23 mouse cellular contexts compared by ENCODE assay signal in genomic region chr10:111527613-111528012, GRCm38 (mm10).
"Had no signal": no experiment of that assay in that cellular context is flagged by ENCODE, and none has a peak within 500 bp of the region (broad histone marks: within the 10 kb centered on the region; RNA-seq: fewer than 3 reads in every experiment).

No protein-coding gene starts in this region.

- H3K9ac ChIP-seq: heart, embryonic 13.5 days; heart, embryonic 15.5 days; hindbrain, embryonic 13.5 days; hindbrain, embryonic 15.5 days; liver, embryonic 13.5 days had no signal

- DNase-seq: gastrocnemius, adult 2 months; gastrocnemius, postnatal 14 days; gastrocnemius, postnatal 36 days; heart, adult 11 months; heart, adult 2 months; heart, postnatal 14 days; heart, postnatal 36 days; kidney, adult 18-20 months; kidney, adult 8-10 months; kidney, postnatal 10 days; kidney, postnatal 25 days; kidney, postnatal 4 days; liver; liver, embryonic 13.5 days had no signal

- H3K4me3 ChIP-seq: gastrocnemius, adult 2 months; heart, adult 2 months; heart, embryonic 13.5 days; heart, embryonic 15.5 days; hindbrain, embryonic 13.5 days; hindbrain, embryonic 15.5 days; layer of hippocampus, adult 2 months; left cerebral cortex, adult 2 months; liver, embryonic 13.5 days had no signal

- H3K9me3 ChIP-seq: heart, embryonic 13.5 days; heart, embryonic 15.5 days; hindbrain, embryonic 13.5 days; hindbrain, embryonic 15.5 days; liver, embryonic 13.5 days had no signal

- H3K4me2 ChIP-seq: heart, embryonic 11.5 days; heart, embryonic 13.5 days; heart, embryonic 15.5 days; hindbrain, embryonic 13.5 days; hindbrain, embryonic 15.5 days; liver, embryonic 11.5 days; liver, embryonic 13.5 days had no signal

- H3K27me3 ChIP-seq: heart, embryonic 13.5 days; heart, embryonic 15.5 days; hindbrain, embryonic 13.5 days; hindbrain, embryonic 15.5 days; liver, embryonic 13.5 days had no signal

- H3K36me3 ChIP-seq: heart, embryonic 13.5 days; heart, embryonic 15.5 days; hindbrain, embryonic 13.5 days; hindbrain, embryonic 15.5 days; liver, embryonic 13.5 days had no signal

- H3K4me1 ChIP-seq: liver, embryonic 13.5 days had no signal

- H3K27ac ChIP-seq: gastrocnemius, adult 2 months; heart, adult 2 months; heart, embryonic 13.5 days; heart, embryonic 15.5 days; hindbrain, embryonic 13.5 days; hindbrain, embryonic 15.5 days; hindbrain, postnatal 0 days; layer of hippocampus, adult 2 months; left cerebral cortex, adult 2 months; liver, embryonic 13.5 days had no signal
